Mouse (Mus musculus): Measurements from ENCODE around the gene Lipk.

The Lipk gene

DNA sequence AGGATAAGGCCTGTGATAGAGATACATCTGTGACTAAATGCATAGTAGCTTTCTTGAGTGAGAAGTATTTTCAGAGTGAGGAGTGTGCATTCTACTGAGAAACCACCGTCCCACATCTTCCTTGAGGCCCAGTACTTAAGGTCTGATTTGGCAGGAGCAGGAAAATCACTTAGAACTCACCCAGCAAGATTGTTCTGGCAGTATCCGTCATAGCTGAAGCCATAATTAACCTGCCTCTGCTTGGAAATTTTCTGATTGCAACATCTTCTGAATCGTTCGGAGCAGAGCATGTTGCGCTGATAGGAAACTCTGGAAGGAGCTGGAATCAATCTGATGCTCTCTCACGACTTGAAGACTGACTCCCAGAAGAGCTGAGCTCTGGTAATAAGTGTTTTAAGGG is at the start of gene Lipk:
TSS of gene Lipk (plus strand) at position 289 of the 400 bp plus-strand sequence.
- no peak for DNase-seq (ENCODE audit: low spot score in 2 of 2)

DNA sequence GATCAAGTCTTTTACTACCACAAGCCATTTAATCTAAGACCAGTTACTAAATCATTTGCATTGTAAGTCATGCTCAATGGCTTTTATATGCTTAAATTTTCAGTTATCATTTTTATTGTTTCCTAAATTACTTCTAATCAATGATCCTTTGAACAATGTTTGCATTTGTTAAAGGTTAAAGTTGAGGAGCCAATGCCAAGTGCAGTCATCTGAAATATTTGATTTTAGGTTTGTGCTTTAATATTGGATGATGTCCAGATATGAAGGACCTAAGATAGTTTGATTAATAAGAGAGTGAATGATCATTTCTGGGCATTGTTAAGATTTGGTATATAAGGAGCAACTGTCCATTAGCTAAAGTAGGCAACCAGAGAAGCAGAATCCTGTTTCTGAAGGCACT is 47.2 kb upstream of the Lipk start, which contains the start of gene Lipf:
TSS of gene Lipf (plus strand) at position 301 of the 400 bp plus-strand sequence.
- DNase-seq (ENCODE audit: low spot score in 2 of 2): no peak

DNA sequence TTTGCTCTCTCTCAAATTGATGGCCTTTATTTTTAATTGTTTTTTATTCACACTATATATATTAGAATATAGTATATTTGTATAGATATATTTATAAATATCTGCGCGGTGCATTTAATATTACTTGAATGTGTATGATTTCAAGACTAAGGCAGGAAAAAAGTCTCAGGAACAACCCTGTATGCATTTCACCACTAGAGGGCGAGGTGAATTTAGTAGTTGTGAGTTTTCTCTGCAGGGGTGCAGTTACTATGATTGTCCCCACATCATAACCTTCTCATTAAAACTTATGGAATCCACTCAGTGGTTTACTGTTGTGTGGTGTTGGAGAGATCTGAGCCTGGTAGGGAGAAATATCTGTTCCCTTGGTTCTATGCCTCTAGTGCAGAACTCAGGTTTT is 29.1 kb upstream of the Lipk start:
- DNase-seq (ENCODE audit: low spot score in 2 of 2): peak in 1 of 2 experiments; percentile 15

DNA sequence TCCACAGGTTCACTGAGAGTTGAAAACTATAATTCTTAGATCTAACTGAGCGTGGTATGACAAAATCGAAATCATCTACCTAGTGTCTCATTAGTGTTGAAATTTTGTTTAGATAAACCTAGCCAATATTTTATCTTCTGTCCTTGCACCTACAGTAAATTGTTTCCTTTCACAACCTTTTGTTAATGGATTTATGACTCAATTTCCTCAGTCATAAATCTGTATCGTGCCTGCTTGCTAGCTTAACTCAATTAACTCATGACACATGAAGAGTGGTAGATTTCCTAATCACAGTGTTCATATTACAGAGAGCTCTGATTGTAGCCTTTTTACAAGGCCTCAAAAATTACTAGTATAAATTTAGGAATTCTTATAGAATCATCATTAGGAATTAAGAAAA is 25.0 kb upstream of the Lipk start:
- no peak for DNase-seq (ENCODE audit: low spot score in 2 of 2)

DNA sequence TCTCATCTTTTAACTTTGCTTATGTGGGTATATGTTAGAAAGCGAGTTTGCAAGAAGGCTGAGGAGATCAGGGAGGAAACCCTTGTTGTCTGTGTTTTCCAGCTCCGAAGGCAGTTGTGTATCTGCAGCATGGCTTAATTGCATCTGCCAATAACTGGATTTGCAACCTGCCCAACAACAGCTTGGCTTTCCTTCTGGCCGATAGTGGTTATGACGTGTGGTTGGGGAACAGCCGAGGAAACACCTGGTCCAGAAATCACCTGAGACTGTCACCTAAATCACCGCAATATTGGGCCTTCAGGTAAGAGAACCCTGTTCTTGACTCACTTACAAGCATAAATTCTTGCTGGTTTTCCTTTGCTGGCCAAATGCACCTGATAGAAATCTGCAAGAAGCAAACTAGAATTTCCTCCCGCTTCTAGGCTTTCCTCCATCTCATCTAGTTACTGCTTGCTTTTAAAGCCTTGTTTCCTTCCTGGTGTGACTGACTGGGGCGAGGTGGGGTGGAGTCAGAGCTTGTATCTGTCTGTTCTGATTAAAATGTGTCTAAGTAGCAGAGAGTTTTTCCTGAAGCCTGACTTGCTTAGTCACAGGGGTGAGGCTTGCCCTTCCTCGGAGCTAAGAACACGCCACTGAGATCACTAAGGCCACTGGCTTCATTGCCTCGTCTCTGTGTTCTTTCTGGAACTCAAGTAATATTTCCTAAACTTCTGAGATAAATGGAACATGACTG is 13.5 kb downstream of the Lipk start:
- no peak for DNase-seq (ENCODE audit: low spot score in 2 of 2)

DNA sequence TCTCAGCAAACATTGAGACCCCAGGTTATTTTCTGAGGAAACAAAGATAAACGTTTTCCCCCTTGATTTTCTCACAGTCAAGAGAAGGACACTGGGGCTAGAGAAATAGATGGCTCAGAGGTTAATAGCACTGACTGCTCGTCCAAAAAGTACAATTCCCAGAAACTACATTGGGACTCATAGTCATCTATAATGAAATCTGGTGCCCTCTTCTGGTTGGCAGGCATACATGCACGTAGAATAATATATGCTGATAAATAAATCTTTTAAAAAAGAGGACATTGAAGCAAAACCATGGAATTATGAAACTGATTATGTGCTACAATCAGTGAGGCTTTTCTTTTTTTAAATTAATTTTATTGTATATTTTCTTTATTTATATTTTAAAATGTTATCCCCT is 14.7 kb downstream of the Lipk start:
- DNase-seq (ENCODE audit: low spot score in 2 of 2): no peak

DNA sequence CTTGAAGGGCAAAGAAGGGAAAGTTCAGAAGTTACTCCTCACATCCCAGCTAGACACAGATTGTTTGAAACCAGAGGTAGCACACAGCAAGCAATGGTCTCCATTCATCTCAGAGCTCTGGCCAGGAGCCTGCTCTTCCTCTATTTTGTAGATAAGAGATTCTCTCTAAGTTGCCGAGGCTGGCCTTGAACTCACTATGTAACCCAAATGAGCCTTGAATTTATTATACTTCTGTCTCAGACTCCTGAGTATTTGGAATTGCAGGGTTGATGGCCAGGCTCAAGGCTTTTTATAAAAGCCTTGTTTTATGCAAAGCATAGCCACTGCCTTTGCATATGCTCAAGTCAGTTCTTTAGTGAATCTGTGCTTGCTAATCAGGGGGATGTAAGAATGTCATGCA is 31.6 kb downstream of the Lipk start:
- no peak for DNase-seq (ENCODE audit: low spot score in 2 of 2)

DNA sequence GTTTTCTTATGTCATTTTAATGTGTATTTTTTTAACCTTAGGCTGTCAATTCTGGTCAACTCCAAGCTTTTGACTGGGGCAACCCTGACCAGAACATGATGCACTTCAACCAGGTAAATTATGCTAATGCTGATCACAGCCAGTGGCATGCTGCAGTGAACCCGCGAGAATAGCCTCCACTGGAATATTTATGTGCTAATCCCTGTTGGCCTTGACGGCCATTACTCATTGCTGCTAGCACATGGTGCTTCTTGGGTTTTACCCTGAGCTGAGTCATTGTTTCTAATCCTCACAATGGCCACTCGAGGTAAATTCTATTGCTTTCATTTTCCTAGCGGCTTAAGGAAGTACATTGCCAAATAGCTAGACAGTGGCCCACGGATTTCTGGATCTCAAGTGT is 34.9 kb downstream of the Lipk start:
- no peak for DNase-seq (ENCODE audit: low spot score in 2 of 2)

DNA sequence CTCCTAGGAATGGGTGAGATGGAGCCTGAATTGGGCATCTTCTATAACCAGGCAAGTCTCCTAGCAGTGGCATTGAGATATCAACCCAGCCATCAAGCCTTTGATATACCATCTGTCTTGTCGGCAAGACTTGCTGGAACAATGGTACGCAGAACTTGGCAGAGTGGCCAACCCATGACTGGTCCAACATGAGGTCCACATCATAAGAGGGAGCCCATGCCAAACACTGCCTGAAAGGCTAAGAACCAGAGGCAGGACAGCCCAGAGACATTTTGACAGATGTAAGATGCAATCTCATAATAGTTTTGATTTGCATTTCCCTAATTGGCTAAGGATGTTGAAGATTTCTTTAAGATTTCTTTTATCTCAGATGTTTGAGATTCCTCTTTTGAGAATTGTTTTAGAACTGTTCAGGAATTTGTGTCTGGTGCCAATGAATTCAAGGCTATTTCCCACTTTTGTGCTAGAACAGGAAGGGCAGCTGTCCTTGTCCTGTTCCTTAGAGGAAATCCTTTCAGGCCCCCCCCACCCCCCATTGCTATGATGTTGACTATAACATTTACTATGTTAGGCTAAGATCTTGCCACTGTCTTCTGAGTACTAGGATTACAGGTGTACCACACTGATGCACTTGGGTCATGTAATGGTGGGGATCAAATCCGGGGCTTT is 41.4 kb downstream of the Lipk start:
- no peak for DNase-seq (ENCODE audit: low spot score in 2 of 2)

DNA sequence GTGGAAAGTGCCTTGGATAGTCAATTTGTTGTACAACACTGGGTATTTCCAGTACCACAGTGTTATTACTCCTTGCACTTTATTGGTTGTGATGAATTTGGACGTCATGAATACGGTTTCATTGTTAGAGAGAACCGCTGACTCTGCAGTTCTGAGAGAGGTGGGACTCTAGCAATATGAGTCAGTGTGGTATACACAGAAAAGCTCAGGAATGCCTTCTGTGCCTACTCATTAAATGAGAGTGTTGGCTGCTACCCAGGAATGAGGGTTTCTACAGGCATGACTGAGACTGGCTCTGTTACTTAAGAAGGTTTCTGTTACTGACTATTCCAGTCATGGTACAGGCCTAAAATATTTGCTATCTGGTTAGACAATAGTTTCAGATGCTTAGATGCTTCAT is 43.4 kb downstream of the Lipk start:
- no peak for DNase-seq (ENCODE audit: low spot score in 2 of 2)

DNA sequence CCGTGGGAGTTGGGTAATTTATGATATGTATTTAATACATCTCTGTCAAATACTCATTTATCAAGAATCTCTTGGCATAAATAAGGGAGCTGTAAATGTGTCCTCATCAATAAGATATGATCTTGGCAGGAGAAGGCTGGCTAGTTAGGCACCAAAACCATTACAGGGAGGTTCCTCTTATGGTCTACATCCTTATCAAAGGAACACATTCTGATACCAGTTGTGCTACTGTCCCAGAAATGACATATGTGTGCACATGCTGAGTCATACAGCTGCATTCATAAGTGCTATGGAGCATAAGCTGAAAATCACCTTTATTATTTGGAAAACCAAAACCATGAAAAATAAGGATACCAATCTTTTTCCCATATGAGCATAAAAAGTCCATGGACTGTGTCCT is 55.5 kb downstream of the Lipk start:
- DNase-seq (ENCODE audit: low spot score in 2 of 2): no peak

DNA sequence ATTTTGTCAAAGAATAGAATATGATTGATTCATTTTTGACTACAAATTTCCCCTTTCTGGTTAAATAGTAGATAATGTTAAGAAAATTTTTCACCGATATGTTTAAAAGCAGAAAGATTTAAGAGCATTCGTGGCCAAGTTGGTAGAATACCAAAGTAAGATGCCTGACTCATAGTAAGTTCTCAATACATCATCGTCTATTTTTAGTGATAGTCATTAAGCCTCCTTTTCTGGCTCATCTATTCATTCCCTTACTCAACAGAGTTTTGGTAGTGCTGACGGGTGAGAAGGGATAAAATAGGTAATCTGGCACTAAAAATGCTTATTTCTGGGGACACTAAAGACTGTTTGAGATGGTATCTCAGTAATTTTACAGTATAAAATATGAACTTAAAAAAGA is 56.0 kb downstream of the Lipk start:
- no peak for DNase-seq (ENCODE audit: low spot score in 2 of 2)

DNA sequence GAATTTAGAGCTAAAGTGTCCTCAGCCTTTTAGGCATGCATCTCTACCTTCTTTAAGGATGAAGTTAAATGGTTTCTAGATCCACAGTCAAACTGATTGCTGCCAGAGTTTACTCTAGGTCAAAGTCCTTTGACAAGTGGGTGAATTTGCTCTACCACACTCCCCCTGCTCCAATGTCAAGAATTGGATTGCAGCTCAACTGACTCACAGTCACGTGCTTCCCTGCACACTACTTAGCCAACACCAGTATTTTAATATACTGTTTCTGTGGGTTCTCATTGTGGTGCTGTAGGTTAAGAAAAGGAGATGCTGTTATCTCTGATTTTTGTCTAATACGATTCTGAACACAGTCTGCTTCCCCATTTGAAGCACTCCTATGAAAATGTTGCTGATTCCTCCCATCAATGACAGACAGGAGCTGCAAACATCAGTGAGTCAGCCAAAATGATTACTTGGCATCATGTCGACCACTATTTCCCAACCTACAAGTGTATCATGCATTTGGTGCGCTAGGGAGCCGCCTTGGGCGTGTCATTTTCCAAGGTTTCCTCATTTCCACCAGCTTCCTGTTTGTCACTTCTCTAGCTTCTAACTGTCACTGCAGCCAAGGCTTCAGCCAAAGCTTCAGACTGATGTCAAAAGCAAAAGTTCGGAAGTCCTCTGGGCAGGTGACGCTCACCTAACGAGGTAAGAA is 58.8 kb downstream of the Lipk start, which contains the start of gene Lipn:
TSS of gene Lipn (plus strand) at position 580 of the 694 bp plus-strand sequence.
- DNase-seq (ENCODE audit: low spot score in 2 of 2): no peak

DNA sequence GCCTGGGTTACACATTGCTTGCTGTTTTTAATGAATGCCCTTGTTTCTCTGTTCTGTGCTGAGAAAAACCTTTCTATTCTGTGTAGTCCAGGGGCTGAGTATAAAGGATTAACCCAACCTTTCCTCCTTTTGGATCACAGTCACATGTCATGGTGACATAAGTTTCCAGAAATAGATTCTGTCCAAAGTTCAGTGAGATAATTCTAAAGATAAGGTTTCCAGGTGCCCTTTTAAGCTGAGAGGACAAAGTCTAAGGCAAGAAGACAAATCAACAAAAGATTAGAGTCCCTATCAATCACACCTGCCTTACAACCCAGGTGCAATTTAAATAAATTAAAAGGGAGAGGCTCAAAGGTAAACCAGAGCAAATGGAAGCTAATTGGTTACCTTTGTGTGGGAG is 66.1 kb downstream of the Lipk start:
- DNase-seq (ENCODE audit: low spot score in 2 of 2): no peak

DNA sequence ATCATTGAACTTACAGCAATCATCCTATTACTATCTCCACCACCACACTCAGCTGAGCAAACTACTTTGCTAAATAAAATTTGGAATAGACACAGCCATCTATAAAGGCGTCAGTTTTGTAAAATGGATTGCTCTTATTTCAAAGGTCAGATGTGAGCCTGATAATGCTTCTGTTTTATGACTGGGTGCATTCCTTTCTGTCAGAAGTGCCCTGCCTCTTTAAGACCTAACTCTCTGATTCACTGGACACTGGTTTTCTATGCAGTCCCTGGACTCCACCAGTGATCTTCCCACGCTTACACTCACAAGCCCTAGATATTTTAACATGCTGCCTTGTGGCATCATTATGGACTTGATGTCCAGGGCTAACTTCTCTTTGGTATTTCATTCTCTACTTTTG is 70.0 kb downstream of the Lipk start:
- no peak for DNase-seq (ENCODE audit: low spot score in 2 of 2)

DNA sequence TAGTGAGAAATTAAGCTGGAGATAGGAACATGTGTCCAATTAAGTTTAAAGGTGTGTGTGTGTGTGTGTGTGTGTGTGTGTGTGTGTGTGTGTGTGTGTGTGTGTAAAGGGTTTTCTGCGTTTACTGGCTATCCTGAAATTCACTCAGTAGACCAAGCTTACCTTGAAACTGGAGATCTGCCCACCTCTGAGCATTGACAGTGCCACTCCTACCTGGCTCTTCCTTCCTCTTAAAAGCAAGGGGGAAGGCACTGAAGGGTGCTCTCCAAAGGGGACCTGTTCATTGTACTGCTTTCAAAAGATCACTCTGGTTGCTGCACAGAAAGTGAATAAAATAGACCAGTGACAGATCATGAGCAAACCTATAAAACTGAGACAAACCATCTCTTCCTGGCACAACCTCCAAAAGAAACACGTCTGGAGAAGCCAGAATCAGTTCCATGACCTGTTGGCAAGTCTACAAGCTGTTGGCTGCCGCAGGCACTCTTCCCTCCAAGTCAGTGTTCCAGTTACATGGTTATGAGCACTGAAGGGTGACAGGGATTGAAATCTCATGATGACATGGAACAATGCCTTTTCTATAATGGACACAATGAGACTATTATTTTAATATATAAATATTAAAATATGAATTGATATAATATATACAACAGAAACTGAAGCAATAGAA is 81.1 kb downstream of the Lipk start:
- no peak for DNase-seq (ENCODE audit: low spot score in 2 of 2)

DNA sequence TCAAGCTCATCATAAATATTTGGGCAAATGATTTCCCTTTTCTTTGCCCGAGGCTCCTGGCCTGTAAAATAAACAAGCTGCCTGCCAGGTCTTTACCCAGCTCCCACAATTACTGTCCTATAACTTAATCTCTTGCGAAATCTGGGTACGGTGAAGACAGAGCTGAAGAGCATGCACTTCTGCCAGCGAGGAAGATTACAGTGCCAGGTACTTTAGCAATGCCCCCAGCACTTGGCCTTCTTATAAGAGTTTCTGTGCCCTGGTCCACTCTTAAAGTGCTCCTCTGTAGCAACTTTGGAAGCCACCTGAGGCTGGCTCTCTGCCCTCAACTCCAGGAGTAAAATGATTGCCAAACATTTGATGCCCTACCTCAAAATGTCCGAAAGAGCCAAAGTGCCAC is 87.3 kb downstream of the Lipk start:
- no peak for DNase-seq (ENCODE audit: low spot score in 2 of 2)

DNA sequence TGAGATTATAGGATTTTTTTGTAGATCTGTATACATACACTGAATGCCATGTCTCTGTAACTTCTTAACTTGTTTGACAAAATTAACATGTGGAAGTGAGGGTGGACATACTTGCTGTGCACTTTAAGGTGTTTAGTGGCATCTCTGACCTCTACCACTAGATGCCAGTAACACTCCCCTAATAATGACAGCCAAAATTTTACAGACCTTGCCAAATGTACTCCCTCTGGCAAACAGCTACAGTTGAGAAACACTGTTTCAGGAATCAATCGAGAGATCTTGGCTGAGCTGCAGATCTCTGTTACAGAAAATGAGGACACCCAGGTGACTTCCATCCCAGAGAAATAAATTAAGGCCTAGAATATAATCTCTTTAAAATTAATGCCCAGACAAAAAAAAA is 88.1 kb downstream of the Lipk start:
- DNase-seq (ENCODE audit: low spot score in 2 of 2): no peak

Measured in frontal cortex, postnatal 36 days (tissue).